Mouse (Mus musculus) liver, postnatal 0 days (tissue): Measurements from ENCODE around the gene Supt5.

ENCODE experiments used
- CTCF ChIP-seq: sonication (generic); IDR thresholded peaks from 2 replicates; pipeline ENCODE4 v1.5.1; 2016; ENCODE audit warnings: antibody characterized with exemption, low read depth
- EP300 ChIP-seq: IDR thresholded peaks from 2 replicates; pipeline ENCODE4 v1.6.1; 2016; ENCODE audit warnings: antibody characterized with exemption, low read depth, mild to moderate bottlenecking

DNA sequence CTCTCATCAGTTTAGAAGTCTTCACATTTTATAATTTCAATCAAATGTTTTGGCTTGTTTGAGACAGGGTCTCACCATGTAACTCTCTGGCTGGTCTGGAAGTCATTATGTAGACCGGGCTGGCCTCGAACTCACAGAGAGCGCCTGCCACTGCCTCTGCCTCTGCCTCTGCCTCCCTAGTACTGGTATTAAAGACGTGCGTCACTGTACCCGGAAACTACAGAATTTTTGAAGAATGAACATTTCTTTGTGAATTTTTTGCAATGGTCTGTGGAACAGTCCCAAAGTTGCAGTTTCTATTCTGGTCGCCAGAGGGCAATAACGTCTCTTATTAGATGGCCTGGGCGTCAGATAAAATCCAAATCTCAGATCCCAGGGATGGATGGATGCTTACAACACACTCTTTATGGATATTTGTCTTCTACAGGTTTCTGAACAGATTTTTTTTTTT is 34.6 kb upstream of the Supt5 start:
- TF ChIP-seq CTCF (peak; percentile 83), EP300 (no peak)
